Mouse (Mus musculus): ENCODE measurements around the gene 1700113H08Rik. TPM values are rescaled to one million over a fixed set of nuclear protein-coding genes. Genes with fewer than 3 reads are reported as not detected.

The 1700113H08Rik gene
- polyA plus RNA-seq, 1 experiment from 2014 or later: not detected

DNA sequence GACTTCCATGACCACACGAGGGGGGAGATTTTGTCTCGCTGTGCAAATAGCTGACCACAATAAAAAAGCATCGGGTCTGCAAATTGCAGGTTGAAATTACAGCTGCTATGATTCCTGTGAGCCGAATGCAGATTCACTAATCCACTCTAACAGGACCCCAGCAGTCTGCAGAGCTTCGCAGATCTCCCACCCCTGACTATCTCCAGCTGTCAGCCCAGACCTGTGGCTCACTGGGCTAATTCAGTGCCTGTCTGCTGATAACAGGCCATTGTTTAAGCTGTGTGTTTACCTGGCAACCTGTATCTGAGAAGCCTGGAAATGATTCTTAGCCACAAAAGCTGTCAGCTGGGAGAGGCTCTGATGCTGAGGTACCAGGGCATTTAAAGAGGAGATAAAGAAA lies 20.8 kb upstream of the 1700113H08Rik start:
- H3K4me1 ChIP-seq (replicated peaks): no peaks in the 10 kb centered on the region
- H3K36me3 ChIP-seq: no peaks in the 10 kb centered on the region
- H3K4me2 ChIP-seq (replicated peaks): no peak overlapping the region
- WGBS: 37% methylated on average over 5 of the region's 5 CpGs
- no peak for ATAC-seq
- H3K9ac ChIP-seq: no peak overlapping the region
- H3K4me3 ChIP-seq (replicated peaks): no peak overlapping the region
- no peaks in the 10 kb centered on the region for H3K27me3 ChIP-seq (replicated peaks)
- no peak overlapping the region for H3K27ac ChIP-seq
- no peaks in the 10 kb centered on the region for H3K9me3 ChIP-seq

DNA sequence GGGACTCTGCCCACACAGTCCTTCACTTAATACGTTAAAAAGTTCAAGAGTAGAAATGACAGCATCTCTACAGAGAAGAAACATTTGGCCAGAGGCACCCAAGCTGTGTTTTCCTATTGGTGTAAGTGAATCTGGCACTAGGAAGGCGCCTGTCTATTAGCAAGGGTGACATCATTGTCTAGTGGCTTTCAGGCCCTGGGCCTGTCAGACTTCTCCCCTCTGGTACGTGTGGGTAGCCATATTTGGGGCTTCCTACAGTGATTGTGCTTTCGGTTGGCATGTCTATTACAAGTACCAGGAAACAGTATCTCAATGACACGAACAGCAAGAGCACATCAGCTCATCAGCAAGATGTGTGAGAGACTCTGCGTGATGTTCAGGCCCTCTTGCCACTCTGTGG lies 18.5 kb upstream of the 1700113H08Rik start:
- H3K36me3 ChIP-seq: no peaks in the 10 kb centered on the region
- no peak overlapping the region for H3K9ac ChIP-seq
- H3K27ac ChIP-seq: no peak overlapping the region
- no peak overlapping the region for H3K4me2 ChIP-seq (replicated peaks)
- no peak for ATAC-seq
- no peak overlapping the region for H3K4me3 ChIP-seq (replicated peaks)
- H3K4me1 ChIP-seq (replicated peaks): no peaks in the 10 kb centered on the region
- H3K27me3 ChIP-seq (replicated peaks): no peaks in the 10 kb centered on the region
- H3K9me3 ChIP-seq: no peaks in the 10 kb centered on the region
- WGBS: 85% methylated on average over 6 of the region's 6 CpGs

GRCm38 (mm10) chr10:87039800-87040199 lies 18.0 kb upstream of the 1700113H08Rik start:
- H3K9me3 ChIP-seq: no peaks in the 10 kb centered on the region
- no peak overlapping the region for H3K4me3 ChIP-seq (replicated peaks)
- no peaks in the 10 kb centered on the region for H3K36me3 ChIP-seq
- no peak overlapping the region for H3K27ac ChIP-seq
- H3K27me3 ChIP-seq (replicated peaks): no peaks in the 10 kb centered on the region
- no peak overlapping the region for H3K9ac ChIP-seq
- H3K4me2 ChIP-seq (replicated peaks): no peak overlapping the region
- no peaks in the 10 kb centered on the region for H3K4me1 ChIP-seq (replicated peaks)
- WGBS: 84% methylated on average over 3 of the region's 3 CpGs
- ATAC-seq: no peak

DNA sequence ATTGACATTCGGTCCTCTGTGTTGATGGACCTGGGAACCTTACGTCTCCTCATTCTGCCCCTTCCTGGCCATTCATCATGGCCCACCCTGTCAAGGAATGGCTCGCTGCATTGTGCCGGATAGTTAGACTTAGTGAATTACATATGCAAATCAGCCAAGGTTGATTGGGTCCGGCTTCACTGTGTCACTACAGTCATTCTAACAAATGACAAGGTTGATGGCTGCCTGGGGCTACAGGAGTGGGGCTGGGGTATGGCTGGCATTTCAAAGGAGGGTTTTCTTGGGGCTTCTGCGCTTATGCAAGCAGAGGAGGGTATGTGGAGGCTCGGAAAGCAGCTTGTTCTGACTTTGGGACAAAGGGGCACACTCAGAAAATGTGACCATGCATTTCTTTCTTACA lies 16.6 kb upstream of the 1700113H08Rik start:
- Histone ChIP-seq H3K4me2 (replicated peaks) (no peak overlapping the region), H3K27me3 (replicated peaks) (no peaks in the 10 kb centered on the region), H3K9ac (no peak overlapping the region), H3K9me3 (no peaks in the 10 kb centered on the region), H3K4me1 (replicated peaks) (no peaks in the 10 kb centered on the region), H3K27ac (no peak overlapping the region), H3K36me3 (no peaks in the 10 kb centered on the region), H3K4me3 (replicated peaks) (no peak overlapping the region)
- 89% methylated on average over 7 of the region's 7 CpGs for WGBS
- ATAC-seq: no peak

DNA sequence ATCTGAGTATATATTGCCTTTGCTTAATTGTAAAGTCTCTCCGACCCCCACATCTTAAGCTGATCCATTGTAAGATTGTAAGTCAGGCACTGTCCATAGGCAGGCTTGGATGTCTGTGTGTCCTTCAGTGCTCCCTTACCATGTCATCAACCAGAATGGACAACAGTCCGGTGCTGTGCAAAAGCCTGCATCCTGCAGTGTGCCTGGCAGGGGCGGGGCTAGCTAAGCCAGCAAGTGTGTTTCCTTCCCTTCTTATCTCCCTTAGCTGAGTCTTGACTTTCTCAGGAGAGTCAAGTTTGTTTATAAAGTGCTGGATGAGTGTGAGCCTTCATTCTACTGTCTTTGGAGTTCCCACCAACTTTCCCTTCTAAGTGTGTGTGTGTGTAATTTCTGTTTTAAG lies 12.6 kb upstream of the 1700113H08Rik start:
- no peak overlapping the region for H3K4me3 ChIP-seq (replicated peaks)
- WGBS: 49% methylated on average over 3 of the region's 3 CpGs
- ATAC-seq: no peak
- H3K4me2 ChIP-seq (replicated peaks): no peak overlapping the region
- no peaks in the 10 kb centered on the region for H3K27me3 ChIP-seq (replicated peaks)
- H3K36me3 ChIP-seq: no peaks in the 10 kb centered on the region
- H3K9ac ChIP-seq: no peak overlapping the region
- H3K9me3 ChIP-seq: no peaks in the 10 kb centered on the region
- H3K4me1 ChIP-seq (replicated peaks): no peaks in the 10 kb centered on the region
- H3K27ac ChIP-seq: no peak overlapping the region

- Histone ChIP-seq H3K4me1 (replicated peaks) (no peaks in the 10 kb centered on the region), H3K4me3 (replicated peaks) (no peak overlapping the region), H3K4me2 (replicated peaks) (no peak overlapping the region), H3K9me3 (no peaks in the 10 kb centered on the region), H3K27me3 (replicated peaks) (no peaks in the 10 kb centered on the region), H3K27ac (no peak overlapping the region), H3K9ac (no peak overlapping the region), H3K36me3 (no peaks in the 10 kb centered on the region)
- no peak for ATAC-seq
- 38% methylated on average over 6 of the region's 6 CpGs for WGBS
Observed at GRCm38 (mm10) chr10:87046469-87046868, 11.4 kb upstream of the 1700113H08Rik start.

GRCm38 (mm10) chr10:87046931-87047468 lies 10.8 kb upstream of the 1700113H08Rik start:
- no peaks in the 10 kb centered on the region for H3K27me3 ChIP-seq (replicated peaks)
- no peak overlapping the region for H3K4me3 ChIP-seq (replicated peaks)
- H3K27ac ChIP-seq: no peak overlapping the region
- no peak overlapping the region for H3K4me2 ChIP-seq (replicated peaks)
- no peaks in the 10 kb centered on the region for H3K36me3 ChIP-seq
- H3K4me1 ChIP-seq (replicated peaks): no peaks in the 10 kb centered on the region
- H3K9me3 ChIP-seq: no peaks in the 10 kb centered on the region
- WGBS: 83% methylated on average over 10 of the region's 10 CpGs
- no peak for ATAC-seq
- H3K9ac ChIP-seq: no peak overlapping the region

DNA sequence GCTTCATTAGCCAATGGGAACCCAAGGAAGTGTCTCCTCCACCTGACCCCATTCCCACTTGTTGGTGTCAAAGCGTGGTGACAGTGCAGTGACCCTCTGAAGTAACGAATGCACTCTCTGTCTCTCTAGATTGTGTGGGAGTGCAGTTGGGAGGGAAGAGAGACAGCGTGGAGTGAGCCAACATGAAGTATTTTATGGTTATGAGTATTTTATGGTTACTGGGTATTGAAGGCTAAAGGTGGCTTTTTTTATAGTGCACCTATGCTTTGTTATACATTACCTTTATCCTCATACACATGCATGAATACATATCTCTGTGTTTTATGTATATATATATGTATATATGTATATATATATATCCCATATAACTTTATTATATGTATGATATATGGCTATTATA lies 8.7 kb upstream of the 1700113H08Rik start:
- H3K4me3 ChIP-seq (replicated peaks): no peak overlapping the region
- H3K9me3 ChIP-seq: no peaks in the 10 kb centered on the region
- WGBS: 59% methylated on average over 3 of the region's 3 CpGs

DNA sequence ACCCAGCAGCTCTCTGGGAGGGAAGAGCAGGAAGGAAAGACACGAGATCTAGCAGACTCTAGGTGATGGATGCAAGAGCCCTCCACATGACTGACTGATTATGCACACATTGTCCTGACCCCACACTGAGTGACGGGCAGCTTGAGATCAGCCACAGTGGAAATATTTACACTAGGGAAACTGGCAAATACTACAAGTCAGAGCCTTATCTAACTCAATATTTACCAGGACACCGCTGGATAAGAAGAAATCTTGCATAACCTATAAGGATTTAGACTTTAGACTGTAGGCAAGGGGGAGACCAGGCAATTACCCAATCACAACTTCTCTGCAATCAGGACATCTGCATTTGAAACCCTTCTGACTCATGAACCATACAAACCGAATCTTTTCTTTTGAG lies 6.1 kb upstream of the 1700113H08Rik start:
- ATAC-seq: peak; percentile 92
- Histone ChIP-seq H3K9ac (no peak overlapping the region), H3K4me1 (replicated peaks) (no peaks in the 10 kb centered on the region), H3K9me3 (no peaks in the 10 kb centered on the region), H3K27ac (no peak overlapping the region), H3K4me3 (replicated peaks) (no peak overlapping the region), H3K27me3 (replicated peaks) (no peaks in the 10 kb centered on the region), H3K36me3 (no peaks in the 10 kb centered on the region), H3K4me2 (replicated peaks) (no peak overlapping the region)
- WGBS: 29% methylated on average over 4 of the region's 4 CpGs

More for the DNA sequence above, 8.7 kb upstream of the 1700113H08Rik start:
- peak; percentile 42; the same call in 1 of the 2 replicates for ATAC-seq
- Histone ChIP-seq H3K9ac (no peak overlapping the region), H3K4me2 (replicated peaks) (no peak overlapping the region), H3K27me3 (replicated peaks) (no peaks in the 10 kb centered on the region), H3K4me1 (replicated peaks) (no peaks in the 10 kb centered on the region), H3K36me3 (no peaks in the 10 kb centered on the region), H3K27ac (no peak overlapping the region)

- Histone ChIP-seq H3K27me3 (replicated peaks) (no peaks in the 10 kb centered on the region), H3K9ac (peak overlapping the region; percentile 34; the same call in 1 of the 2 replicates), H3K9me3 (no peaks in the 10 kb centered on the region), H3K4me1 (replicated peaks) (peaks cover 8% of the 10 kb centered on the region), H3K27ac (0 out of 2 replicates have a peak overlapping the region, but pooled peaks have one; percentile 14), H3K4me3 (replicated peaks) (peak overlapping the region; percentile 42), H3K36me3 (no peaks in the 10 kb centered on the region), H3K4me2 (replicated peaks) (peak overlapping the region; percentile 94)
- WGBS: 0% methylated on average over 34 of the region's 34 CpGs
- ATAC-seq: peak; percentile 92
Observed at GRCm38 (mm10) chr10:87058251-87058925, 543 bp downstream of the 1700113H08Rik start.

GRCm38 (mm10) chr10:87058926-87059325 lies 1.1 kb downstream of the 1700113H08Rik start:
- peak; percentile 50 for ATAC-seq
- Histone ChIP-seq H3K4me2 (replicated peaks) (peak overlapping the region; percentile 94), H3K27me3 (replicated peaks) (no peaks in the 10 kb centered on the region), H3K27ac (no peak overlapping the region), H3K9ac (no peak overlapping the region), H3K4me1 (replicated peaks) (peaks cover 8% of the 10 kb centered on the region), H3K9me3 (no peaks in the 10 kb centered on the region), H3K4me3 (replicated peaks) (no peak overlapping the region), H3K36me3 (no peaks in the 10 kb centered on the region)
- 26% methylated on average over 9 of the region's 9 CpGs for WGBS

DNA sequence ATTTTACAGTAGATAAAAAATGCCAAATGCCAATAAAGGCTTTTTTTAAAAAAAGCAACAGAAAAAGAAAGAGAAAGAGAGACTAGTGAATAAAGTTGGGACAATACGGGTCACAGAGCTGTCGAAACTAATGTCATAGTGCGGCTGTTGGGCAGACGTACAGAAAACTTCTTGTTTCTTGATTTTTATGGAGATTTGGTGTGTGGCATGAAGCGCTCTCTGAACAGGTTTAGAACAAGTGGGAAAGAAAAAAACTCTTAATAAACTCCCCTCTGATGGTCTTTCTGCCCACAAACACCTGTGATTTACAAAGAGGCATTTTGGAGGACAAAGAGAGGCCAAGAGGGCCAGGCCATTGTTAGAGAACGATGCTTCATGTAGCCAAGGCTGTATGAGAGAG lies 1.6 kb downstream of the 1700113H08Rik start:
- Histone ChIP-seq H3K9me3 (no peaks in the 10 kb centered on the region), H3K27ac (no peak overlapping the region), H3K27me3 (replicated peaks) (no peaks in the 10 kb centered on the region), H3K4me3 (replicated peaks) (no peak overlapping the region), H3K4me1 (replicated peaks) (peaks cover 8% of the 10 kb centered on the region), H3K4me2 (replicated peaks) (no peak overlapping the region), H3K9ac (no peak overlapping the region), H3K36me3 (no peaks in the 10 kb centered on the region)
- ATAC-seq: no peak
- WGBS: 87% methylated on average over 6 of the region's 6 CpGs

GRCm38 (mm10) chr10:87084236-87084635 lies 26.4 kb downstream of the 1700113H08Rik start:
- H3K27me3 ChIP-seq (replicated peaks): no peaks in the 10 kb centered on the region
- H3K4me1 ChIP-seq (replicated peaks): no peaks in the 10 kb centered on the region
- H3K36me3 ChIP-seq: no peaks in the 10 kb centered on the region
- no peaks in the 10 kb centered on the region for H3K9me3 ChIP-seq
- ATAC-seq: no peak
- no peak overlapping the region for H3K9ac ChIP-seq
- H3K4me2 ChIP-seq (replicated peaks): no peak overlapping the region
- no peak overlapping the region for H3K27ac ChIP-seq
- 84% methylated on average over 6 of the region's 6 CpGs for WGBS
- H3K4me3 ChIP-seq (replicated peaks): no peak overlapping the region

Data from intestine, embryonic 15.5 days (tissue).